Mouse (Mus musculus): ENCODE data around the gene Plcb4. TPM values are rescaled to one million over a fixed set of nuclear protein-coding genes. Genes with fewer than 3 reads are reported as not detected.
A peak's percentile ranks its signal among the peaks of the same experiment; 100 is the strongest.

Gene Plcb4
- polyA plus RNA-seq, 1 experiment from 2014 or later: 19.4 TPM

DNA sequence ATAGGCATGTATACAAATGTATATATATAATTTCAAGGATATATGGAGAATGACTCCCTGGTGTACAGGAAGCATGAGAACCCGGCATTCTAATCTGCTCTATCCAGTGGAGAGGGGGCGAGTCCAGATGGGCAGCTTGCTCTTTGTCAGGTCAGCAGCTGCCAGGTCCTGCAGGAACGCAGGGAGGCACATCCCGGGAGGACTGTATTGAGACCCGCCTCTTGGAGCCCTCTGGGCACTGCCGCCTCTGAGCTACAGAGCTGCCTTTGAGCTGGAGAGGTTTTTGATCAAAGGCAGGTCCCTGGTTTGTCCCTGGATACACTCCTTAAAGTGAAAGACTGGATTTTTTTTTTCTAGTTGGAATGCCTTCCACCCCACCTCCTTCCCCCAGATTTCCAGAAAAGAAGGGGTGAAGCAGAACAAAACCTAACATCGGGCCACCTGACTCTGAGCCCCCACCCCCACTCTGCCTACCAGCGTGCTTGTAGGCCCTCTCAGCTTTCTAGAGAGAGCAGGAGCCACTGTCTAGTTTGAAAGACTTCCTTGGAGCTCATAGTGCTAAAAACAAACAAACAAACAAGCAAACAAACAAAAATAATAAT lies 393.0 kb downstream of the Plcb4 start, which contains the start of gene Lamp5:
Gene Lamp5 (plus strand): TSS at position 552 of the 602 bp plus-strand sequence.
- H3K9ac ChIP-seq: peak within 1 kb of the TSS; percentile 34; the same call in 1 of the 2 replicates
- H3K27me3 ChIP-seq: 0 out of 2 replicates have a peak, but pooled peaks cover 15% of the 10 kb centered on the region
- ATAC-seq: peak; percentile 79; the same call in 1 of the 2 replicates
- no peaks in the 10 kb centered on the region for H3K9me3 ChIP-seq (replicated peaks)
- H3K27ac ChIP-seq: no peak within 1 kb of the TSS
- peaks cover 15% of the 10 kb centered on the region for H3K4me1 ChIP-seq
- H3K4me2 ChIP-seq: peak within 1 kb of the TSS; percentile 59
- no peaks in the 10 kb centered on the region for H3K36me3 ChIP-seq (ENCODE audit: poor library complexity, severe bottlenecking)
- 4% methylated on average over 8 of the region's 8 CpGs for WGBS
- H3K4me3 ChIP-seq: peak within 1 kb of the TSS; percentile 29

DNA sequence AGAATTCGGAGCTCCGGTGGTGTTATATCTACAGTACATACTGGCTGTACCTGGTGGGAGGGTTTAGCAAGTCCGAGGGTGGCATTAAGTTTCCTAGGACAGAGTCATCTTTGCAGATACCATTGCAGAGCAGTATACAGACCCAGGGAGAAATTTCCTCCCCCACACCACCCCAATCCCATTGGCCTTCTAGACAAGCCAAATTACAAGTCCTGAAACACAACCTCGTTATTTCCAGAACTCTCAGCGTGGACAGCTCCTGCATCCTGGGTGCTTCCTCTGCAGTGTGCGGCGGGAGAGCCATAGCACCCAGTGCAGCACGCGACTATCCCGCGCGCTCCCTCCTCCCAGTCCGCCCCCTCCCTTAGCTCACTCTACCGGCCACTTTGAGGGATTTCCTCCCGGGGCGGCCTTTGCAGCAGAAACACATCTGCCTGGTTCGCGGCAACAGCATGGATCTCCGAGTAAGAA lies 399.1 kb downstream of the Plcb4 start:
- H3K9ac ChIP-seq: peak overlapping the region; percentile 51
- H3K4me2 ChIP-seq: peak overlapping the region; percentile 71
- H3K9me3 ChIP-seq (replicated peaks): no peaks in the 10 kb centered on the region
- peak overlapping the region; percentile 39 for H3K4me3 ChIP-seq
- 4% methylated on average over 19 of the region's 19 CpGs for WGBS
- H3K27me3 ChIP-seq: peaks cover 44% of the 10 kb centered on the region
- H3K27ac ChIP-seq: no peak overlapping the region
- H3K36me3 ChIP-seq (ENCODE audit: poor library complexity, severe bottlenecking): no peaks in the 10 kb centered on the region
- peaks cover 19% of the 10 kb centered on the region for H3K4me1 ChIP-seq
- ATAC-seq: peak; percentile 69

DNA sequence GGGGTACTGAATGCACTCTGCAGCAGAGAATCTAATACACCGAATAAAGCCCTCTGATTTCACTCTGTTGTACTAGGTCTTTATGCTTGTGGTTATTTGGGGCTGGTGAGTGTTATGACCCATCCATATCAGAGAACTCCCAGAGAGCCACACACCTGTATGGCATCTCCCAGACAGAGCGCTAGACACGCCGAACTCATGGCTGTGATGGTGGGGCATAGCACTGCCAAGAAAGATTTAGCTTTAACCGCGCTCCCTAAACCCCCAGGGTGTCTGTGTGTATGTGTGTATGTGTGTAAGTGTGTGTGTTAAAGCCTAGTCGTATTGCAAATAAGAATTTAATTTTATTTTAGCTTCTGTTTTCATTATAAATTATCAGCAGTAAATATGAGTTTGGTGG lies 399.6 kb downstream of the Plcb4 start:
- H3K27me3 ChIP-seq: peaks cover 44% of the 10 kb centered on the region
- 3% methylated on average over 7 of the region's 7 CpGs for WGBS
- no peak overlapping the region for H3K27ac ChIP-seq
- peak overlapping the region; percentile 51 for H3K9ac ChIP-seq
- H3K4me1 ChIP-seq: peaks cover 19% of the 10 kb centered on the region
- peak overlapping the region; percentile 71 for H3K4me2 ChIP-seq
- H3K4me3 ChIP-seq: peak overlapping the region; percentile 39
- peak; percentile 36 for ATAC-seq
- no peaks in the 10 kb centered on the region for H3K9me3 ChIP-seq (replicated peaks)
- H3K36me3 ChIP-seq (ENCODE audit: poor library complexity, severe bottlenecking): no peaks in the 10 kb centered on the region

DNA sequence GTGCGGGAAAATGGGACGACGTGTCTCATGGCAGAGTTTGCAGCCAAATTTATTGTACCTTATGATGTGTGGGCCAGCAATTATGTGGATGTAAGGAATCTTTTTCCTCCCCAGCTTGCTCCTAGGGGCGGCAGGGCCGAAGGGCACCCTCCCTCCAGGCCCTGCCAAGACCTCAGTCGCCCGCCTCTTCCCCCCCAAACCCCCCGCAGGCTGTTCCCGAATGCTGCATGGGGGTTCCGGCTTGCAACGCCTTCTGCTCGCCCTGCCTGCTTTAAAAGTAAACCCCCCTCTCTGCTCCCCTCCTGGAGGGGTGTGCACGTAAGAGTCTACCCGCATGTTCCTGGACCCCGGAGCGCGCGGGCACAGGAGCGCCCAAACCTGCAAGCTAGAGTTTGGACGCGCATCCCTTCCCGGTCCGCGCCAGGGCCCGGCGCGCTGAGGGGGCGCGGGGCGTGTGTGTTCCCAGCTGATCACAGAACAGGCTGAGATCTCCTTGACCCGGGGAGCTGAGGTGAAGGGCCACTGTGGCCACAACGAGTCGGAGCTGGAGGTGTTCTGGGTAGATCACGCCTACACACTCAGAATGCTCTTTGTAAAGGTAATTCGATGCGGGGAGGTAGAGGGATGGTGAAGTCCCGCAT lies 400.3 kb downstream of the Plcb4 start:
- 1% methylated on average over 37 of the region's 37 CpGs for WGBS
- H3K27ac ChIP-seq: no peak overlapping the region
- peak overlapping the region; percentile 39 for H3K4me3 ChIP-seq
- ATAC-seq: peak; percentile 41; the same call in 1 of the 2 replicates
- H3K27me3 ChIP-seq: peaks cover 44% of the 10 kb centered on the region
- H3K4me1 ChIP-seq: peaks cover 19% of the 10 kb centered on the region
- peak overlapping the region; percentile 54; the same call in 1 of the 2 replicates for H3K9ac ChIP-seq
- H3K4me2 ChIP-seq: peak overlapping the region; percentile 71
- no peaks in the 10 kb centered on the region for H3K36me3 ChIP-seq (ENCODE audit: poor library complexity, severe bottlenecking)
- no peaks in the 10 kb centered on the region for H3K9me3 ChIP-seq (replicated peaks)

Data from forebrain, embryonic 13.5 days (tissue).